Mouse (Mus musculus): ENCODE results near the gene Rxfp2. TPM values are rescaled to one million over a fixed set of nuclear protein-coding genes. Genes with fewer than 3 reads are reported as not detected.

The Rxfp2 gene
- total and polyA plus RNA-seq, 3 experiments: not detected

DNA sequence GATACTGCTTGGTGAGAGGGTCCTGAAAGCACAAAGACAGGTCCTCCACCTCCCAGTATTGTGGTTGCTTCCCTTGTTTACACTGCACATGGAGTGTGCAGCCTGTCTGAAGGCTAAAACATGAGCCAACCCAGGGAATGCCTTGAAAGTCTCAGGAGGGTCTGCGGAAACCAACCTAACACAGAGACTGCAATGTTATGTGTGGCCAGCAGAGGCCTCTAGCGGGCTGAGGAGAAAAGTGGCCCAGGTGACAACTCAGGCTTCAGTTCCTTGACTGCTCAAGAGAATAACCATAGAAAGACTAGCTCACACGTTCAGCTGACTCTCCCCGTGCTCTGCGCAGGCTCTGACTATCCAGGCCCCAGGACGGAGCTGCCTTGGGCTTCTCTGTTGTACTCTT is 79.1 kb downstream of the Rxfp2 start:
- H3K9me3 ChIP-seq (replicated peaks; ENCODE audit: low read length): peaks cover 39% of the 10 kb centered on the region
- no peak overlapping the region for H3K4me3 ChIP-seq (replicated peaks in 1 of 3; ENCODE audit: low read depth in 2 of 3, low read length in 2 of 3, poor library complexity in 1 of 3)
- H3K27ac ChIP-seq (ENCODE audit: insufficient read depth, low read depth): no peak overlapping the region
- dilution Hi-C loops (cut with MboI; ENCODE audit: extremely low pct_ligation_motif_present, extremely low pct_unique_long_range_greater_than_20kb, low sequenced_read_pairs) (no loop called here), in situ Hi-C loops (cut with MboI; ENCODE audit: low pct_ligation_motif_present, low pct_unique_long_range_greater_than_20kb, low sequenced_read_pairs) (no loop called here)
- H3K9ac ChIP-seq (ENCODE audit: insufficient read depth, low read depth): no peak overlapping the region
- H3K27me3 ChIP-seq (replicated peaks): no peaks in the 10 kb centered on the region
- peak; percentile 21 for DNase-seq (ENCODE audit: extremely low read depth)
- no peak overlapping the region for H3K4me2 ChIP-seq (ENCODE audit: insufficient read depth, low read depth, poor library complexity, severe bottlenecking)
- no peaks in the 10 kb centered on the region for H3K4me1 ChIP-seq (ENCODE audit: control insufficient read depth in 1 of 2, insufficient read depth in 2 of 2)
- H3K79me2 ChIP-seq (replicated peaks; ENCODE audit: control insufficient read depth, extremely low read depth, insufficient read depth, poor library complexity, severe bottlenecking): no peaks in the 10 kb centered on the region
- TF ChIP-seq ZMIZ1 (IDR thresholded peaks at IDR 0.05; ENCODE audit: low read depth, low read length): no peak
- TF ChIP-seq RAD21 (IDR thresholded peaks at IDR 0.05; ENCODE audit: low read depth, low read length): peak; percentile 20
- TF ChIP-seq CTCF (conservative IDR thresholded peaks at IDR 0.05 in 1 of 2, IDR thresholded peaks at IDR 0.05 in 1 of 2; ENCODE audit: low read depth in 2 of 2, low read length in 2 of 2): peak; percentile 24 to 37; a peak in 3 of 4 replicates
- TF ChIP-seq MAX (IDR thresholded peaks at IDR 0.05; ENCODE audit: low read length): no peak
- no peaks in the 10 kb centered on the region for H3K36me3 ChIP-seq (replicated peaks in 1 of 2; ENCODE audit: control insufficient read depth in 1 of 2, insufficient read depth in 1 of 2, low read length in 1 of 2)

DNA sequence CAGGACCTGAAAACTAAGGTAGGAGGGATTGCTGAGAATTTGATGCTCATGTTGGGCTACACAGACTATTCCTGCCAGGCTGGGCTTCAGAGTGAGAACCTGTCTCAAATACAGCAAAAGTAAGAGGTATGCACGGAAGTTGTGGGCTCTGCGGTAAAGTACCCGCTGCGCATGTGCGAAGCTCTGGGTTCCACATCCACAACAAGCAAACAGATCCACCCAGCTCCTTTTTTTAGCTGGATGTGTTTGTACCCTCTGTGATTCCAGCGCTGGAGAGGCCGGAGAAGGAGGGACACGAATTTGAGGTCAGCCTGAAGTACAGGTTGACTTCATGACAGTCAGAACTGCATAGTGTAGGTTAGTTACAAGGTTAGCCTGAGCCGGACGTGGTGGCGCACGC is 80.3 kb downstream of the Rxfp2 start:
- TF ChIP-seq MEF2A (IDR thresholded peaks at IDR 0.05; ENCODE audit: borderline replicate concordance, low read depth, low read length) (no peak), USF2 (conservative IDR thresholded peaks at IDR 0.05; ENCODE audit: low read depth, low read length) (no peak), MAX (IDR thresholded peaks at IDR 0.05; ENCODE audit: low read length) (no peak), SMC3 (IDR thresholded peaks at IDR 0.05; ENCODE audit: low read depth, low read length) (no peak)
- in situ Hi-C loops (cut with MboI; ENCODE audit: low pct_ligation_motif_present, low pct_unique_long_range_greater_than_20kb, low sequenced_read_pairs): no loop called here
- H3K36me3 ChIP-seq (replicated peaks in 1 of 2; ENCODE audit: control insufficient read depth in 1 of 2, insufficient read depth in 1 of 2, low read length in 1 of 2): no peaks in the 10 kb centered on the region
- H3K27me3 ChIP-seq (replicated peaks): no peaks in the 10 kb centered on the region
- no peak overlapping the region for H3K4me3 ChIP-seq (replicated peaks in 1 of 3; ENCODE audit: low read depth in 2 of 3, low read length in 2 of 3, poor library complexity in 1 of 3)
- H3K27ac ChIP-seq (ENCODE audit: insufficient read depth, low read depth): no peak overlapping the region
- DNase-seq (ENCODE audit: extremely low read depth): no peak
- no peaks in the 10 kb centered on the region for H3K4me1 ChIP-seq (ENCODE audit: control insufficient read depth in 1 of 2, insufficient read depth in 2 of 2)
- H3K4me2 ChIP-seq (ENCODE audit: insufficient read depth, low read depth, poor library complexity, severe bottlenecking): no peak overlapping the region
- no peak overlapping the region for H3K9ac ChIP-seq (ENCODE audit: insufficient read depth, low read depth)
- dilution Hi-C loops (cut with MboI; ENCODE audit: extremely low pct_ligation_motif_present, extremely low pct_unique_long_range_greater_than_20kb, low sequenced_read_pairs): no loop called here
- no peaks in the 10 kb centered on the region for H3K79me2 ChIP-seq (replicated peaks; ENCODE audit: control insufficient read depth, extremely low read depth, insufficient read depth, poor library complexity, severe bottlenecking)
- H3K9me3 ChIP-seq (replicated peaks; ENCODE audit: low read length): peaks cover 45% of the 10 kb centered on the region

DNA sequence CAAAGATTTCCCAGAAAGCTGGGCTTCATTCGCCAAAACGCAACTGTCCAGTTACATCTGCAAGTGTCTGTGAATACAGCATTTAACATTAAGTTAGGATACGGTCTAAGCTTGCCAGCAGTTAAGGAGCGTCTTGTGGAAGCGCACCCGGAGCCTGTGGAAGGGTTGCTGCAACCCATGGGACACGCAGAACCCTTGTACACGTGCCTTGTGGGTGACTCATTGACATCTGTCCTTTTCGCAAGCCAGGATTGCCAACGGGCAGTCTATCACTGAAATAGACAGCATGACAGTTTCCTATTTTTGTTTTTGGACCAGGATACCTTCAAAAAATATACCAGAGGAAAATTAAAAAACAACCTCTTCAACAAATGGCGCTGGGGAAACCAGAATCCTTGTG is 83.3 kb downstream of the Rxfp2 start:
- H3K4me1 ChIP-seq (ENCODE audit: control insufficient read depth in 1 of 2, insufficient read depth in 2 of 2): no peaks in the 10 kb centered on the region
- dilution Hi-C loops (cut with MboI; ENCODE audit: extremely low pct_ligation_motif_present, extremely low pct_unique_long_range_greater_than_20kb, low sequenced_read_pairs): no loop called here
- H3K4me3 ChIP-seq (replicated peaks in 1 of 3; ENCODE audit: low read depth in 2 of 3, low read length in 2 of 3, poor library complexity in 1 of 3): no peak overlapping the region
- H3K36me3 ChIP-seq (replicated peaks in 1 of 2; ENCODE audit: control insufficient read depth in 1 of 2, insufficient read depth in 1 of 2, low read length in 1 of 2): no peaks in the 10 kb centered on the region
- no peak overlapping the region for H3K27ac ChIP-seq (ENCODE audit: insufficient read depth, low read depth)
- H3K9me3 ChIP-seq (replicated peaks; ENCODE audit: low read length): peaks cover 41% of the 10 kb centered on the region
- TF ChIP-seq ZMIZ1 (IDR thresholded peaks at IDR 0.05; ENCODE audit: low read depth, low read length) (no peak), CTCF (conservative IDR thresholded peaks at IDR 0.05 in 1 of 2, IDR thresholded peaks at IDR 0.05 in 1 of 2; ENCODE audit: low read depth in 2 of 2, low read length in 2 of 2) (no peak), USF1 (IDR thresholded peaks at IDR 0.05; ENCODE audit: low read depth, low read length) (no peak), MAFK (IDR thresholded peaks at IDR 0.05; ENCODE audit: insufficient replicate concordance, low read length) (no peak), MEF2A (IDR thresholded peaks at IDR 0.05; ENCODE audit: borderline replicate concordance, low read depth, low read length) (no peak), SMC3 (IDR thresholded peaks at IDR 0.05; ENCODE audit: low read depth, low read length) (no peak), PAX5 (IDR thresholded peaks at IDR 0.05; ENCODE audit: low read length) (no peak), CHD2 (IDR thresholded peaks at IDR 0.05; ENCODE audit: low read length) (no peak), RAD21 (IDR thresholded peaks at IDR 0.05; ENCODE audit: low read depth, low read length) (no peak), GABPA (IDR thresholded peaks at IDR 0.05; ENCODE audit: insufficient replicate concordance, low read depth, low read length) (no peak), POLR2A (IDR thresholded peaks at IDR 0.05; ENCODE audit: low read depth, low read length) (no peak), ZNF384 (IDR thresholded peaks at IDR 0.05; ENCODE audit: low read depth, low read length) (no peak), MYC (IDR thresholded peaks at IDR 0.05; ENCODE audit: low read depth, low read length) (no peak), MAZ (IDR thresholded peaks at IDR 0.05; ENCODE audit: low read depth, low read length) (no peak), EP300 (IDR thresholded peaks at IDR 0.05; ENCODE audit: low read length) (no peak), TCF12 (IDR thresholded peaks at IDR 0.05; ENCODE audit: low read depth, low read length) (no peak), RCOR1 (conservative IDR thresholded peaks at IDR 0.05; ENCODE audit: low read depth, low read length) (no peak)
- no peak overlapping the region for H3K9ac ChIP-seq (ENCODE audit: insufficient read depth, low read depth)
- in situ Hi-C loops (cut with MboI; ENCODE audit: low pct_ligation_motif_present, low pct_unique_long_range_greater_than_20kb, low sequenced_read_pairs): no loop called here
- no peak for DNase-seq (ENCODE audit: extremely low read depth)
- H3K4me2 ChIP-seq (ENCODE audit: insufficient read depth, low read depth, poor library complexity, severe bottlenecking): no peak overlapping the region
- no peaks in the 10 kb centered on the region for H3K79me2 ChIP-seq (replicated peaks; ENCODE audit: control insufficient read depth, extremely low read depth, insufficient read depth, poor library complexity, severe bottlenecking)
- H3K27me3 ChIP-seq (replicated peaks): no peaks in the 10 kb centered on the region
